1 mouse cellular context compared by ENCODE assay signal in the genomic region with DNA sequence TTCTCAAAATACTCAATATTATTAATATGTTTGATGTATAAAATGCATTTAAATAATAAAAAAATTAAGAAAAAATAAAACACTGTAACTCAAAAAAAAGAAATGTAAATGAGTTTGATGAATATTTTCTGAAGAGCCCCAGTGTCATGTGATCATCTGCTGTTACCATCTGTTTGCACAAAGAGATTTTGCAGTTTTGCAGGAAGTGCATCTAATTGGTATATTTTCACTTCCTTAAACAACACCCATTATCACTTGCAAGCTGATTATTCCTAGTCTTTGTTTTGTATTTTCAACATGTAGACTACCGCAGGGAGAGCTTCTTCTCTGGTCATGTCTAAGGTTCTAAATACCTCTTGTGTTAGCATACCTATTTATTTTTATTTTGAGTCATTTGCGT.
TF ChIP-seq lines count a peak whose summit lies in the region.

No protein-coding gene starts in this region.

TF ChIP-seq in CH12.LX, 34 proteins besides CTCF, POLR2A, EP300 and RAD21 (continued from another document):
- TF ChIP-seq TBP (conservative IDR thresholded peaks at IDR 0.05; ENCODE audit: low read depth, low read length) (0 out of 2 replicates have a peak, but pooled peaks have one; percentile 10), MEF2A (IDR thresholded peaks at IDR 0.05; ENCODE audit: borderline replicate concordance, low read depth, low read length) (no peak), BHLHE40 (IDR thresholded peaks at IDR 0.05; ENCODE audit: low read depth, low read length) (peak; percentile 86), HCFC1 (IDR thresholded peaks at IDR 0.05; ENCODE audit: low read depth, low read length) (no peak), MYC (IDR thresholded peaks at IDR 0.05; ENCODE audit: low read depth, low read length) (no peak), PAX5 (IDR thresholded peaks at IDR 0.05; ENCODE audit: low read length) (no peak), CHD2 (IDR thresholded peaks at IDR 0.05; ENCODE audit: low read length) (no peak), KAT2A (IDR thresholded peaks at IDR 0.05; ENCODE audit: insufficient replicate concordance, low read length) (no peak), USF2 (conservative IDR thresholded peaks at IDR 0.05; ENCODE audit: low read depth, low read length) (peak; percentile 79), SIN3A (IDR thresholded peaks at IDR 0.05; ENCODE audit: low read length) (no peak), ETS1 (conservative IDR thresholded peaks at IDR 0.05; ENCODE audit: low read depth, low read length) (peak; percentile 62; the same call in 1 of the 2 replicates), TCF12 (IDR thresholded peaks at IDR 0.05; ENCODE audit: low read depth, low read length) (no peak; the same call in 1 of the 2 replicates), E2F4 (IDR thresholded peaks at IDR 0.05; ENCODE audit: insufficient replicate concordance, low read depth, low read length) (no peak), POLR2AphosphoS2 (IDR thresholded peaks at IDR 0.05; ENCODE audit: low read depth, low read length) (no peak), NRF1 (IDR thresholded peaks at IDR 0.05; ENCODE audit: low read depth, low read length) (no peak), JUN (IDR thresholded peaks at IDR 0.05; ENCODE audit: insufficient read depth, low read depth, low read length) (no peak), JUND (conservative IDR thresholded peaks at IDR 0.05; ENCODE audit: low read depth, low read length) (no peak), MXI1 (IDR thresholded peaks at IDR 0.05; ENCODE audit: low read depth, low read length) (no peak), ELF1 (IDR thresholded peaks at IDR 0.05; ENCODE audit: low read depth, low read length) (peak; percentile 68), UBTF (IDR thresholded peaks at IDR 0.05; ENCODE audit: low read depth, low read length) (no peak), NELFE (IDR thresholded peaks at IDR 0.05; ENCODE audit: low read depth, low read length) (no peak), MAFK (IDR thresholded peaks at IDR 0.05; ENCODE audit: insufficient replicate concordance, low read length) (no peak), ZC3H11A (IDR thresholded peaks at IDR 0.05; ENCODE audit: low read depth, low read length) (no peak), SMC3 (IDR thresholded peaks at IDR 0.05; ENCODE audit: low read depth, low read length) (no peak), CHD1 (IDR thresholded peaks at IDR 0.05; ENCODE audit: low read depth, low read length) (no peak)
